Mouse (Mus musculus) liver, adult (tissue): Measurements from ENCODE around the gene Fto.

ENCODE experiments used
- GATA4 ChIP-seq: IDR thresholded peaks from 2 replicates; pipeline ENCODE4 v1.6.1; 2014; ENCODE audit warnings: mild to moderate bottlenecking, low read length; ENCODE audit not compliant: insufficient replicate concordance

The Fto gene

GRCm38 (mm10) chr8:91660879-91661278 lies 347.6 kb downstream of the Fto start:
- no peak for TF ChIP-seq GATA4

GRCm38 (mm10) chr8:91669461-91670071 lies 356.2 kb downstream of the Fto start:
- TF ChIP-seq GATA4 = no peak

- TF ChIP-seq GATA4 = no peak
These were observed 363.6 kb downstream of the Fto start for GRCm38 (mm10) chr8:91676928-91677327.

- no peak for TF ChIP-seq GATA4
These were observed 366.1 kb downstream of the Fto start for GRCm38 (mm10) chr8:91679451-91679850.

- TF ChIP-seq GATA4 = no peak
These were observed 366.8 kb downstream of the Fto start for GRCm38 (mm10) chr8:91680125-91680524.

- TF ChIP-seq GATA4 = no peak
These were observed 371.4 kb downstream of the Fto start for GRCm38 (mm10) chr8:91684596-91685317.

GRCm38 (mm10) chr8:91685408-91685807 lies 372.1 kb downstream of the Fto start:
- TF ChIP-seq GATA4 = no peak

GRCm38 (mm10) chr8:91692056-91692721 lies 378.9 kb downstream of the Fto start:
- no peak for TF ChIP-seq GATA4

- no peak for TF ChIP-seq GATA4
These were observed 393.2 kb downstream of the Fto start for GRCm38 (mm10) chr8:91706533-91706932.

GRCm38 (mm10) chr8:91708661-91709060 lies 395.3 kb downstream of the Fto start:
- no peak for TF ChIP-seq GATA4

GRCm38 (mm10) chr8:91709768-91710167 lies 396.4 kb downstream of the Fto start:
- no peak for TF ChIP-seq GATA4

- no peak for TF ChIP-seq GATA4
These were observed 397.9 kb downstream of the Fto start for GRCm38 (mm10) chr8:91711202-91711601.

- no peak for TF ChIP-seq GATA4
These were observed 398.8 kb downstream of the Fto start for GRCm38 (mm10) chr8:91711981-91712598.

GRCm38 (mm10) chr8:91712731-91713569 lies 399.6 kb downstream of the Fto start:
- no peak for TF ChIP-seq GATA4
